Mouse (Mus musculus) liver, adult 2 months (tissue): ENCODE results near the gene St5.

ENCODE experiments used
- CTCF ChIP-seq: fragments of 200-500 bp; IDR thresholded peaks from 2 replicates; pipeline ENCODE4 v1.5.1; 2011; ENCODE audit warnings: low read depth, low read length, control low read depth
- POLR2A ChIP-seq: fragments of 200-500 bp; IDR thresholded peaks from 2 replicates; pipeline ENCODE4 v1.6.1; 2011; ENCODE audit warnings: low read length, control low read depth; ENCODE audit not compliant: insufficient read depth; ENCODE audit errors: extremely low read depth

GRCm38 (mm10) chr7:109622234-109622838 lies 81.1 kb downstream of the St5 start:
- no peak for TF ChIP-seq POLR2A
- no peak for TF ChIP-seq CTCF
